Comparison of ENCODE assay signal across 14 mouse cellular contexts in genomic region chr19:36350870-36351269, GRCm38 (mm10). TPM values are rescaled to one million over a fixed set of nuclear protein-coding genes. Genes with fewer than 3 reads are reported as not detected.
DNase-seq lines count a peak whose midpoint lies in the region; ATAC-seq and TF ChIP-seq lines count a peak whose summit lies in the region.
"Had no signal": no experiment of that assay in that cellular context is flagged by ENCODE, and none has a peak within 500 bp of the region (broad histone marks: within the 10 kb centered on the region; RNA-seq: fewer than 3 reads in every experiment).

No protein-coding gene starts in this region.

- H3K79me2 ChIP-seq in CH12.LX (replicated peaks; ENCODE audit: control insufficient read depth, extremely low read depth, insufficient read depth, poor library complexity, severe bottlenecking) = peaks cover 3% of the 10 kb centered on the region; the same call in 1 of the 2 replicates

- H3K4me1 ChIP-seq in CH12.LX (ENCODE audit: control insufficient read depth in 1 of 2, insufficient read depth in 2 of 2) = peaks cover 6 to 12% of the 10 kb centered on the region in 2 experiments
- no peaks in the 10 kb centered on the region for H3K4me1 ChIP-seq in hindbrain, embryonic 12.5 days

- no peaks in the 10 kb centered on the region for H3K9me3 ChIP-seq in CH12.LX (replicated peaks; ENCODE audit: low read length)
- H3K9me3 ChIP-seq in hindbrain, embryonic 12.5 days (replicated peaks) = no peaks in the 10 kb centered on the region

- H3K4me3 ChIP-seq in CH12.LX (replicated peaks in 1 of 3; ENCODE audit: low read depth in 2 of 3, low read length in 2 of 3, poor library complexity in 1 of 3) = no peak overlapping the region
- H3K4me3 ChIP-seq in hindbrain, embryonic 12.5 days = no peak overlapping the region

- ATAC-seq in hindbrain, embryonic 12.5 days (ENCODE audit: low FRiP score) = no peak
- ATAC-seq: Patski had no signal

- dilution Hi-C loops in CH12.LX (cut with MboI; ENCODE audit: extremely low pct_ligation_motif_present, extremely low pct_unique_long_range_greater_than_20kb, low sequenced_read_pairs) = no loop called here

- H3K27me3 ChIP-seq in CH12.LX (replicated peaks) = peaks cover 21% of the 10 kb centered on the region
- H3K27me3 ChIP-seq in hindbrain, embryonic 12.5 days = peaks cover 49% of the 10 kb centered on the region

- TF ChIP-seq RAD21 in CH12.LX (IDR thresholded peaks at IDR 0.05; ENCODE audit: low read depth, low read length) = no peak

- no peak overlapping the region for H3K9ac ChIP-seq in CH12.LX (ENCODE audit: insufficient read depth, low read depth)
- no peak overlapping the region for H3K9ac ChIP-seq in hindbrain, embryonic 12.5 days

- WGBS in hindbrain, embryonic 12.5 days = 91% methylated on average over 9 of the region's 9 CpGs

- H3K27ac ChIP-seq in CH12.LX (ENCODE audit: insufficient read depth, low read depth) = no peak overlapping the region
- no peak overlapping the region for H3K27ac ChIP-seq in hindbrain, embryonic 12.5 days

- peak overlapping the region; percentile 22; the same call in 1 of the 2 replicates for H3K4me2 ChIP-seq in CH12.LX (ENCODE audit: insufficient read depth, low read depth, poor library complexity, severe bottlenecking)
- H3K4me2 ChIP-seq in hindbrain, embryonic 12.5 days (replicated peaks) = no peak overlapping the region

- DNase-seq in CH12.LX (ENCODE audit: extremely low read depth) = no peak
- peak; percentile 9 for DNase-seq in induced T-regulatory cell, adult 2 months (ENCODE audit: low read depth)
- DNase-seq in MN1 (ENCODE audit: low spot score) = no peak
- DNase-seq: adrenal gland, adult 2 months; adrenal gland, adult 8-10 months; adrenal gland, postnatal 10 days; adrenal gland, postnatal 14 days; adrenal gland, postnatal 25 days; adrenal gland, postnatal 36 days; B cell, adult 2 months; cerebellum, adult 8-10 months had no signal

- no peak for TF ChIP-seq POLR2A in CH12.LX (IDR thresholded peaks at IDR 0.05; ENCODE audit: low read depth, low read length)

- TF ChIP-seq EP300 in CH12.LX (IDR thresholded peaks at IDR 0.05; ENCODE audit: low read length) = peak; percentile 33; the same call in 1 of the 2 replicates

- H3K36me3 ChIP-seq in CH12.LX (replicated peaks in 1 of 2; ENCODE audit: control insufficient read depth in 1 of 2, insufficient read depth in 1 of 2, low read length in 1 of 2) = no peaks in the 10 kb centered on the region
- no peaks in the 10 kb centered on the region for H3K36me3 ChIP-seq in hindbrain, embryonic 12.5 days
- H3K36me3 ChIP-seq: G1E had no signal

- in situ Hi-C loops in CH12.LX (cut with MboI; ENCODE audit: low pct_ligation_motif_present, low pct_unique_long_range_greater_than_20kb, low sequenced_read_pairs) = no loop called here

- no peak for TF ChIP-seq CTCF in CH12.LX (conservative IDR thresholded peaks at IDR 0.05 in 1 of 2, IDR thresholded peaks at IDR 0.05 in 1 of 2; ENCODE audit: low read depth in 2 of 2, low read length in 2 of 2)

TF ChIP-seq in CH12.LX, 34 proteins besides CTCF, POLR2A, EP300 and RAD21:
- TF ChIP-seq MAX (IDR thresholded peaks at IDR 0.05; ENCODE audit: low read length) (no peak), JUN (IDR thresholded peaks at IDR 0.05; ENCODE audit: insufficient read depth, low read depth, low read length) (peak; percentile 19; the same call in 1 of the 2 replicates), NRF1 (IDR thresholded peaks at IDR 0.05; ENCODE audit: low read depth, low read length) (no peak), SIN3A (IDR thresholded peaks at IDR 0.05; ENCODE audit: low read length) (0 out of 2 replicates have a peak, but pooled peaks have one; percentile 29), UBTF (IDR thresholded peaks at IDR 0.05; ENCODE audit: low read depth, low read length) (no peak), IRF4 (IDR thresholded peaks at IDR 0.05; ENCODE audit: low read depth, low read length) (peak; percentile 68), JUND (conservative IDR thresholded peaks at IDR 0.05; ENCODE audit: low read depth, low read length) (peak; percentile 66)

RNA-seq across cellular contexts. Expression of gene Pcgf5, which starts 2.8 kb away (rescaled TPM):
- 17.0 and 20.6 TPM in 2 replicates for total RNA-seq in CH12.LX (2012; rRNA removed)
- total RNA-seq in CH12.LX (2014; rRNA removed) = 25.7 and 28.9 TPM in 2 replicates
- 17.0 and 17.4 TPM in 2 replicates for polyA plus RNA-seq in CH12.LX (2012; ENCODE audit: insufficient read length, low read depth)
- 9.8 and 10.1 TPM in 2 replicates for polyA plus RNA-seq in hindbrain, embryonic 12.5 days (2016; fragmentation: Nextera tagmentation; extraction: Ambion mirVana)
